Mouse (Mus musculus): ENCODE results near the gene Npepl1.

- TF ChIP-seq CTCF (IDR thresholded peaks at IDR 0.05) (no peak), EP300 (IDR thresholded peaks at IDR 0.05) (no peak)
Observed at GRCm38 (mm10) chr2:174123731-174124130, 13.6 kb downstream of the Npepl1 start.
